Mouse (Mus musculus) E14TG2a.4 (cell line): ENCODE results near the gene Ndufs3.

Source experiments
- H3K27me3 ChIP-seq: 2 replicates; pipeline ENCODE4 v1.6.1; 2014; ENCODE audit warnings: low read length, control low read depth; ENCODE audit not compliant: insufficient read depth
- H3K36me3 ChIP-seq: 2 replicates; pipeline ENCODE4 v1.6.1; 2014; ENCODE audit warnings: low read length, control low read depth; ENCODE audit not compliant: insufficient read depth
- H3K4me1 ChIP-seq: replicated peaks from 2 replicates; pipeline ENCODE4 v1.6.1; 2014; ENCODE audit warnings: low read depth, low read length, control low read depth
- H3K4me3 ChIP-seq: replicated peaks from 2 replicates; pipeline ENCODE4 v1.5.1; 2014; ENCODE audit warnings: mild to moderate bottlenecking, low read length
- H3K9me3 ChIP-seq: 2 replicates; pipeline ENCODE4 v1.6.1; 2014; ENCODE audit warnings: low read length, control low read depth
- CTCF ChIP-seq: conservative IDR thresholded peaks from 2 replicates; pipeline ENCODE4 v1.5.1; 2014; ENCODE audit warnings: low read length
- NANOG ChIP-seq: IDR thresholded peaks from 2 replicates; pipeline ENCODE4 v1.6.1; 2014; ENCODE audit warnings: borderline replicate concordance, low read length, mixed read lengths
- POU5F1 ChIP-seq: IDR thresholded peaks from 2 replicates; pipeline ENCODE4 v1.6.1; 2014; ENCODE audit warnings: low read length, borderline replicate concordance

Gene Ndufs3

DNA sequence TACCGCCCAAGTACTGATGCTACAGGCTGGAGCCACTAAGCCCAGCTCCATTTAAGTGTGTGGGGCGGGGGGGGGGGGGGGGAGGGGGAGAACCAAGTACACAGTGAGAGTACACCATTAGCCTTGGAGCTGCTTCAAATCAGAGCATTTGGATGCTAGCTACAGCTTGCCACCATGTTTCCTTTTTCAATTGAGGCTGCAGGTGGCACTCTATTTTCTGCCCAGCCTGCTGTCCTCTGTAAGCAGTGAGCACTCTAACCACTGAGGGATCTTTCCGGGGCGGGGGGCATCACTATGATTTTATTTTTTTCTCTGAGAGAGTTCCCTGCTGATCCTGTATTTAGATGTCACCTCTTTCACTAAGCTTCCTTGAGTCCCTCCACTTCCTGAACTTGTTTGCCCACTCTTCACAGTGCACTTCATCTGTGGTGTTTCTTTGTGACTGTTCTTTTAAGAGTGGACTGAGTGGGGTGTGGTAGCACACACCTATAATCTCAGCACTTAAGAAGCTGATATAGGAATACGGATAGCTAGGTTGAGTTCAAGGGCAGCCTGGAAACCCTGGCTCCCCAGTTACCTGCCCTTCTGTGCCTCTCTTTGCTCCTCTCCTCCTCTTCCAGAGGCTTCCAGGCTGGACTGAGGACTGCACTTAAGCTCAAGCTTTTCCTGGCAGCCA lies 26.9 kb downstream of the Ndufs3 start:
- H3K4me3 ChIP-seq: no peak overlapping the region
- no peak for TF ChIP-seq POU5F1
- no peak for TF ChIP-seq NANOG
- TF ChIP-seq CTCF: no peak
- H3K4me1 ChIP-seq: no peaks in the 10 kb centered on the region

DNA sequence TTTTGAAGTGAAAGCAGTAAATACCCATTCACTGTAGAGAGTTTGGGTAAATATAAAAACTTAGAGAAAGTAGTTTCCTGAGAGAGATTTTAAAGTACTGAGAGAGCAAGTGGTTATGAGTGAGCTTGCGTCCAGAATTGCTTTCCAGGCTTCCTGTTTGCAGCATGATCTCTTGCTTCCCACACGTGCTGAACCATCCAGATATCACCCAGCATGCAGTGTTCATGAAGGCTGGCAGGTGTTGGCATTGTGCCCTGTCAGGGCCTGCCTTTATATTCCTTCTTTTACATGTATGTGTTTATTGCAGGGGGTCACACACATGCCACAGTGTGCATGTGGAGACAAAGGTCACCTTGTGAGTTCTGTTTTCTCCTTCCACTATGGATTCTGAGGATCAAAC lies 29.4 kb downstream of the Ndufs3 start:
- TF ChIP-seq CTCF: no peak
- TF ChIP-seq NANOG: no peak
- TF ChIP-seq POU5F1: no peak
- peaks cover 31% of the 10 kb centered on the region for H3K27me3 ChIP-seq
- no peaks in the 10 kb centered on the region for H3K9me3 ChIP-seq
- H3K4me3 ChIP-seq: no peak overlapping the region
- H3K36me3 ChIP-seq: no peaks in the 10 kb centered on the region
- H3K4me1 ChIP-seq: no peaks in the 10 kb centered on the region

More for the DNA sequence above, 26.9 kb downstream of the Ndufs3 start:
- H3K9me3 ChIP-seq: no peaks in the 10 kb centered on the region
- H3K27me3 ChIP-seq: peaks cover 49% of the 10 kb centered on the region
- no peaks in the 10 kb centered on the region for H3K36me3 ChIP-seq

DNA sequence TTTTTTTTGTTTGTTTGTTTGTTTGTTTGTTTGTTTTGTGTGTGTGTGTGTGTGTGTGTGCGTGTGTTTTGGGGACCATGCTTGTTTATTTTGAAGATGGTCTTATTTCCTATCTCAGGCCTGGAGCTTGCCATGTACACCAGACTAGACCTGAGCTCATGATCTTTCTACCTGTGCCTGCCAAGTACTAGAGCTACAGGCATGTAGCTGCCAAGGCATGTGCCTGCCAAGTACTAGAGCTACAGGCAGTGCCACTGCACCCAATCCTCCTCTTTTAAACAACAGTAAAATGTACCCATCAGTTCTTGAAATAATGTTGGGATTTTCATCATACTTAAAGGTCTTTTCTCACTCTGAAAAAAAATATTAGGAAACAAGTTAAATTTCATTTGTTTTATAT lies 30.6 kb downstream of the Ndufs3 start:
- H3K9me3 ChIP-seq: no peaks in the 10 kb centered on the region
- H3K36me3 ChIP-seq: no peaks in the 10 kb centered on the region
- H3K27me3 ChIP-seq: peaks cover 20% of the 10 kb centered on the region
- no peak for TF ChIP-seq NANOG
- TF ChIP-seq POU5F1: no peak
- no peak for TF ChIP-seq CTCF
- no peak overlapping the region for H3K4me3 ChIP-seq
- no peaks in the 10 kb centered on the region for H3K4me1 ChIP-seq

DNA sequence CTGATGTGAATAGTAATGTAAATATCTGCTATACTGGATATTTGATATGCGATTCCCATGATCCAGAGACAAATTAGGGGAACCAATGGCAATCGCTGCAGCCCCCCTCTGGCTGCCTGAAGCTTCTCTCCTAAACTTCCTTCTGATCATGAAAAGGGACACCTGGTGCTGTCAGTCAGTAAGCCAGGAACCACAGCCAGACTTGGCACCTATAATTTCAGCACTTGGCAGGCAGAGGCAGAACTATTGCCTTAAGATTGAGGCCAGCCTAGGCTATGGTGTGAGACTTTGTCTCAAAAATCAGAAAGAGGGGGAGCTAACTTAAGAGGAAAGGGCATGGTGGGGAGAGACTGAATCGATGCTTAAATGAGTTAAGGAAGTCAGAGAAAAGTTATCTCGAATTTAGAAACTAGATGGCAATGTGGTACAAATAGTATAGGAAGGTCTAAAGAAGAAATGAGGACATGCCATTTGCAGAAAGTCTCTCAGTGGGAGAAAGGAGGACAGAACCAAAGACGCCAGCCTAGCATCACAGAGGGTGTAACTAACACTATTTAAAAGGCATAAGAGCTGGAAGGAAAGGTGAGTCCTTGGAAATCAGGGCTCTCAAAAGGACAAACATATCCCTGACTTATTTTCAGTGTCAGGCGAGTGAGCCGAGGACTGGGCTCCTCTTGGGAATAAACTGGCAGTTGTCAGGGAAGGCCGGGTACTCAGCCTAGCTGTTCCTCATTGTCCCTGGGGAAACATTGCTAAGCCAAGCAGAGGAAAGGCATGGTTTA lies 33.3 kb downstream of the Ndufs3 start:
- H3K4me1 ChIP-seq: peaks cover 11% of the 10 kb centered on the region; the same call in 1 of the 2 replicates
- peaks cover 20% of the 10 kb centered on the region for H3K36me3 ChIP-seq
- TF ChIP-seq CTCF (no peak), POU5F1 (no peak), NANOG (no peak)
- H3K4me3 ChIP-seq: no peak overlapping the region
- peaks cover 4% of the 10 kb centered on the region; the same call in 1 of the 2 replicates for H3K27me3 ChIP-seq
- H3K9me3 ChIP-seq: no peaks in the 10 kb centered on the region

DNA sequence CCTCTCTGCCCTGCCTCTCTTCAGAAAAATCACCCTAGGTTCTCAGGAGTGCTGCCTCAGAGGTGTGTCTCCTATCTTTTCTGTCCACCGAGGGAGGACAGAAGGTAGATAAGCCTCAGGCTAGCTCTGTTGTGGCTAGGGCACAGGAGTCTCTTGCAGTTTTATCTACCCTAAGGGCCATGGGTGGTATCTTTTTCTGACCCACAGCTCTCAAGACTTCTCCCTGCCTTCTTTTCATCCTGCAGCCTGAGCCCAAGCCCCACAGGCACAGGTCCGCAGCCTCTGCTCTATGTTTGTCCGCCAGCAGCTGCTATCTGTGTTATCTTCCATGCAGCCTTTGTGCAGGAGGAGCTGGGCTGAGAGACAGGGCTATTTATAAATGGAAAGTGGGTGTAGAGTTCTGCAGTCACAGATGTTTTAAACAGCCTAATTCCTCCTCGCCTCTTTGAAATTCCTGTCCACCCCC lies 34.5 kb downstream of the Ndufs3 start:
- peaks cover 11% of the 10 kb centered on the region; the same call in 1 of the 2 replicates for H3K4me1 ChIP-seq
- no peaks in the 10 kb centered on the region for H3K27me3 ChIP-seq
- H3K9me3 ChIP-seq: no peaks in the 10 kb centered on the region
- H3K36me3 ChIP-seq: peaks cover 31% of the 10 kb centered on the region
- no peak overlapping the region for H3K4me3 ChIP-seq
- no peak for TF ChIP-seq CTCF
- no peak for TF ChIP-seq NANOG
- TF ChIP-seq POU5F1: no peak

DNA sequence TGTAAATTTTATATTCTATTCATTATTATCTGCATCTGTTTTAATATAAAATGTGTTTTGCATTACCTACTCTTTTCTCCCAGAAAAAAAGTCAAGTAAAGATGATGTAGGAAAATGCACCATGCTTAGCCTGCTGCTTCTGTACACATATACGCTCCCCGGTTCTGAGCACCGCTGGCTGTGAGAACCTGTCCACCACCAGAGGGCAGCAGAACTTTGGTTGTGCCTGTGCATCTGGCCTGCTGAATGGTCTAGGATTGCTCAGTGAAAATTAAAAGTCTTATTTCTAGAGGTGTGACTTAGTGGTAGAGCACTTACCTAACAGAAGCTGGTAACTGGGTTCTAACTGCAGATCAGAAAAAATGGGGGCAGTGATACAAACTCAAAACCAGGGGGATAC lies 38.1 kb downstream of the Ndufs3 start:
- TF ChIP-seq POU5F1 (no peak), CTCF (peak; percentile 73), NANOG (no peak)
- Histone ChIP-seq H3K36me3 (peaks cover 68% of the 10 kb centered on the region), H3K9me3 (no peaks in the 10 kb centered on the region), H3K27me3 (no peaks in the 10 kb centered on the region), H3K4me1 (peaks cover 11% of the 10 kb centered on the region; the same call in 1 of the 2 replicates), H3K4me3 (no peak overlapping the region)

DNA sequence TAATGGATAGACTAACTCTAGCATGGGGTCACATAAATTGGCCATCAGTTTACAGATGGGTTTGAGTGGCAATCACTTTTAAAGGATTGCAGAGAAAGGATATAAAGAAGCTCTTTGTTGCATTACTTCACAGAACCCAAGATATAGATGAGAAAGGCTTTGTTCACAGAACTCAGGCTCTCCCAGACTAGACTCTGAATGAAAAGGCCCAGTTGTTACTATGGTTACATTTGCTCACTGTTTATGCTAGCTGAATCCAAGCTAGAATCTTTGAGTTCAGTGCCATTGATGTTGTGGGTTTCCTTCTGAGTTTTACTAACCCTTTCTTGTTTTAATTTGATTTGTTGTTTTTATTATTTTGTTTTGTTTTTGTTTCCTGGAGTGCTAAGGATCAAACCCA lies 40.4 kb downstream of the Ndufs3 start:
- Histone ChIP-seq H3K27me3 (no peaks in the 10 kb centered on the region), H3K4me1 (peaks cover 11% of the 10 kb centered on the region; the same call in 1 of the 2 replicates)
- TF ChIP-seq CTCF: no peak
- TF ChIP-seq NANOG: no peak
- TF ChIP-seq POU5F1: no peak

DNA sequence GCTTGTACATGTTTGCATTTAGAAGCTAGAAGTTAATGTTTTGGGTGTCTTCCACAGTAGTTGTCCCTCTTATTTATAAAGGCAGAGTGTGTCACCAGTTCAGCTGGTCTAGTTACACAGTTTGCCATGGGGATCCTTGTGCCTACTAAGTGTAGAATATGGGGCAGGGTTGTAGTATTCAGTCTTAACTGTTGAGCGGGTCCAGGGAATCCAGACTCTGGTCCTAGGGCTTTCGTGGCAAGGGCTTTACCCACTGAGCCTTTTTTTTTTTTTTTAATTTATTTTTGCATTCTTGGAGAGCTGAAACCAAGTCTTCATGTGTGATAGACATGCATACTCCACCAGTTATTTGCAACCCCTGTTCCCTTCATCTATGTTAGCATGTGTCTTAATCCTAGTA lies 43.1 kb downstream of the Ndufs3 start:
- Histone ChIP-seq H3K36me3 (peaks cover 95% of the 10 kb centered on the region), H3K9me3 (no peaks in the 10 kb centered on the region), H3K27me3 (no peaks in the 10 kb centered on the region), H3K4me1 (no peaks in the 10 kb centered on the region), H3K4me3 (no peak overlapping the region)
- TF ChIP-seq NANOG: no peak
- no peak for TF ChIP-seq CTCF
- no peak for TF ChIP-seq POU5F1

More for the DNA sequence above, 40.4 kb downstream of the Ndufs3 start:
- Histone ChIP-seq H3K4me3 (no peak overlapping the region), H3K9me3 (no peaks in the 10 kb centered on the region), H3K36me3 (peaks cover 91% of the 10 kb centered on the region)
